Mouse (Mus musculus): Measurements from ENCODE around the gene Rfng. TPM values are rescaled to one million over a fixed set of nuclear protein-coding genes. Genes with fewer than 3 reads are reported as not detected.

Gene Rfng
- polyA plus RNA-seq, 1 experiment from 2014 or later: 98.0 TPM

Other genes starting within 250 kb of the Rfng start
- gene Mcrip1, start 234.5 kb downstream of the Rfng start, polyA plus RNA-seq (2015; fragmentation: Nextera tagmentation; extraction: Ambion mirVana): 234 and 241 TPM in 2 replicates
- gene Ppp1r27, start 233.1 kb downstream of the Rfng start, polyA plus RNA-seq (2015; fragmentation: Nextera tagmentation; extraction: Ambion mirVana): not detected in 2 replicates
- 289 and 294 TPM in 2 replicates for gene P4hb, start 211.0 kb downstream of the Rfng start, polyA plus RNA-seq (2015; fragmentation: Nextera tagmentation; extraction: Ambion mirVana)
- gene Arhgdia, start 202.6 kb downstream of the Rfng start, polyA plus RNA-seq (2015; fragmentation: Nextera tagmentation; extraction: Ambion mirVana): 471 and 481 TPM in 2 replicates
- gene Alyref, start 185.8 kb downstream of the Rfng start, polyA plus RNA-seq (2015; fragmentation: Nextera tagmentation; extraction: Ambion mirVana): 267 and 290 TPM in 2 replicates
- 179 and 192 TPM in 2 replicates for gene Anapc11, start 185.8 kb downstream of the Rfng start, polyA plus RNA-seq (2015; fragmentation: Nextera tagmentation; extraction: Ambion mirVana)
- gene Npb, start 175.7 kb downstream of the Rfng start, polyA plus RNA-seq (2015; fragmentation: Nextera tagmentation; extraction: Ambion mirVana): 0.79 and 1.3 TPM in 2 replicates
- gene Pcyt2, start 166.3 kb downstream of the Rfng start, polyA plus RNA-seq (2015; fragmentation: Nextera tagmentation; extraction: Ambion mirVana): 169 and 174 TPM in 2 replicates
- gene Sirt7, start 159.0 kb downstream of the Rfng start, polyA plus RNA-seq (2015; fragmentation: Nextera tagmentation; extraction: Ambion mirVana): 50.4 and 50.6 TPM in 2 replicates
- 27.5 and 30.8 TPM in 2 replicates for gene Mafg, start 150.6 kb downstream of the Rfng start, polyA plus RNA-seq (2015; fragmentation: Nextera tagmentation; extraction: Ambion mirVana)
- 22.9 and 23.3 TPM in 2 replicates for gene Pycr1, start 140.4 kb downstream of the Rfng start, polyA plus RNA-seq (2015; fragmentation: Nextera tagmentation; extraction: Ambion mirVana)
- 0.36 and 0.77 TPM in 2 replicates for gene Myadml2, start 136.0 kb downstream of the Rfng start, polyA plus RNA-seq (2015; fragmentation: Nextera tagmentation; extraction: Ambion mirVana)
- gene Notum, start 123.0 kb downstream of the Rfng start, polyA plus RNA-seq (2015; fragmentation: Nextera tagmentation; extraction: Ambion mirVana): 0.91 and 0.98 TPM in 2 replicates
- 152 and 161 TPM in 2 replicates for gene Aspscr1, start 111.2 kb downstream of the Rfng start, polyA plus RNA-seq (2015; fragmentation: Nextera tagmentation; extraction: Ambion mirVana)
- gene Cenpx, start 70.5 kb downstream of the Rfng start, polyA plus RNA-seq (2015; fragmentation: Nextera tagmentation; extraction: Ambion mirVana): 103 and 113 TPM in 2 replicates
- 67.9 and 73.1 TPM in 2 replicates for gene Lrrc45, start 70.3 kb downstream of the Rfng start, polyA plus RNA-seq (2015; fragmentation: Nextera tagmentation; extraction: Ambion mirVana)
- gene Rac3, start 62.7 kb downstream of the Rfng start, polyA plus RNA-seq (2015; fragmentation: Nextera tagmentation; extraction: Ambion mirVana): 272 and 278 TPM in 2 replicates
- gene Dcxr, start 56.9 kb downstream of the Rfng start, polyA plus RNA-seq (2015; fragmentation: Nextera tagmentation; extraction: Ambion mirVana): 9.7 and 12.1 TPM in 2 replicates
- gene Cbr2, start 52.1 kb downstream of the Rfng start, polyA plus RNA-seq (2015; fragmentation: Nextera tagmentation; extraction: Ambion mirVana): 0.49 TPM in 1 of 2 replicates, not detected in the other
- gene Hmga1b, start 21.4 kb downstream of the Rfng start, polyA plus RNA-seq (2015; fragmentation: Nextera tagmentation; extraction: Ambion mirVana): 0.94 and 2.1 TPM in 2 replicates
- gene Gps1, start 65 bp upstream of the Rfng start, polyA plus RNA-seq (2015; fragmentation: Nextera tagmentation; extraction: Ambion mirVana): 265 and 274 TPM in 2 replicates
- 45.6 and 48.6 TPM in 2 replicates for gene Dus1l, start 12.2 kb upstream of the Rfng start, polyA plus RNA-seq (2015; fragmentation: Nextera tagmentation; extraction: Ambion mirVana)
- 67.9 and 69.7 TPM in 2 replicates for gene Fasn, start 40.3 kb upstream of the Rfng start, polyA plus RNA-seq (2015; fragmentation: Nextera tagmentation; extraction: Ambion mirVana)
- 4.8 and 5.4 TPM in 2 replicates for gene Ccdc57, start 148.7 kb upstream of the Rfng start, polyA plus RNA-seq (2015; fragmentation: Nextera tagmentation; extraction: Ambion mirVana)
- gene Slc16a3, start 164.3 kb upstream of the Rfng start, polyA plus RNA-seq (2015; fragmentation: Nextera tagmentation; extraction: Ambion mirVana): 11.7 and 14.9 TPM in 2 replicates
- gene Csnk1d, start 207.1 kb upstream of the Rfng start, polyA plus RNA-seq (2015; fragmentation: Nextera tagmentation; extraction: Ambion mirVana): 147 and 148 TPM in 2 replicates